Mouse (Mus musculus) mesoderm, embryonic 11.5 days (tissue): Measurements from ENCODE around the gene Camta1.

Source experiments
- DNase-seq: peaks from one replicate; pipeline ENCODE4 v3.0.0-alpha.2; 2012; ENCODE audit warnings: low read depth, low spot score

Camta1 gene

DNA sequence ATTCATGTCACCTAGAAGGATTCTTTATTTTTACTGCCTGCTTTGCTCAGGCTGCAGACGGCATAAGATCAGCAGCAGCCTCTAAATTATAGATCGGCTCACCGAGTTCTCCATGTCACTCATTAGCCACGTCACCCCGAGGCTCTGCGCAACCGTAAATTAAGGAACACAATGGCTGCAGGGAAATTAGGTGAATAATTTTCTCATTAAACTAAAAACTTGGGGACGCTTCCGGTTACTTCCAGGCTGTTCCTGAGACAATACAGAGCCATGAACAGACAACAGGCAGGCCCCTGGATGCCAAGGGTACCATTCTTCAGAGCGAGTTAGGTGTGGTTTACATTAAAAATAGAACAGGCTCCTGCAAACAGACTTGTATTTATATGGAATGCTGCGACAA is 472.3 kb downstream of the Camta1 start:
- no peak for DNase-seq

GRCm38 (mm10) chr4:151386701-151387451 is 474.8 kb downstream of the Camta1 start:
- DNase-seq = peak; percentile 47

DNA sequence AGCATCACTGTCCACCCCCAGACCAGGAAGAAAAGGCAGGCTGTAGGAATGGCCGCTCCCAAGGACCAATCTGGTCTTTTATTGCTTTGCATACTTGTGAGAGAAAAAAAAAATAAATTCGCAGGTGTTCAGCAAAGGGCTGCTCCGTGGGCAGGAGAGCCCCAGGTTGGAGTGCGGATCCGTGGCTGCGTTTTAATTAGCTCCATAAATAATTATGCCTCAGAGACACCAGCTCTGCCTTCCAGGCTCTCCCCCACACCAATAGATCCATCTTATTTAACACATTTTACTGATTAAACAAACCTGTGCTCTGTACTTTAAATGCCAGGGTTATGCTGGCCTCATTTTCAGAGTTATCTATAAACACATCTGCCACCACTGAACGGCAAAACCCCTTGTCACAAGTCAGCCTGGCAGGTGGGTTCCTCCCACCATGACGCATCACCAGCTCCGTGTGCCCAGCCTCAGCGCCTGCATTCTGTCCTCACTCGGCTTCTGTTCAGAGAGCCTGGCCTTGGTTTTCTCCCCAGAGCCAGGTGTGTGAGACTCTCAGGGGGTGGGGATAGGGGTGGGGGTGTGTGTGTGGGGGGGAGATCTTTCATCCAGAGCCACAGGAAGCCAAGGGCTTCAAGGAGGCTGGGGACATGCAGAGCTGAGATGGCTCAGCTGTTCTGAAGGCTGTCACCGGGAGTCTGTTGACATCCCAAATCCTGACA is 475.5 kb downstream of the Camta1 start:
- DNase-seq = no peak

- no peak for DNase-seq
Observed at GRCm38 (mm10) chr4:151377731-151378130, 483.9 kb downstream of the Camta1 start.

GRCm38 (mm10) chr4:151376234-151376633 is 485.4 kb downstream of the Camta1 start:
- no peak for DNase-seq

DNA sequence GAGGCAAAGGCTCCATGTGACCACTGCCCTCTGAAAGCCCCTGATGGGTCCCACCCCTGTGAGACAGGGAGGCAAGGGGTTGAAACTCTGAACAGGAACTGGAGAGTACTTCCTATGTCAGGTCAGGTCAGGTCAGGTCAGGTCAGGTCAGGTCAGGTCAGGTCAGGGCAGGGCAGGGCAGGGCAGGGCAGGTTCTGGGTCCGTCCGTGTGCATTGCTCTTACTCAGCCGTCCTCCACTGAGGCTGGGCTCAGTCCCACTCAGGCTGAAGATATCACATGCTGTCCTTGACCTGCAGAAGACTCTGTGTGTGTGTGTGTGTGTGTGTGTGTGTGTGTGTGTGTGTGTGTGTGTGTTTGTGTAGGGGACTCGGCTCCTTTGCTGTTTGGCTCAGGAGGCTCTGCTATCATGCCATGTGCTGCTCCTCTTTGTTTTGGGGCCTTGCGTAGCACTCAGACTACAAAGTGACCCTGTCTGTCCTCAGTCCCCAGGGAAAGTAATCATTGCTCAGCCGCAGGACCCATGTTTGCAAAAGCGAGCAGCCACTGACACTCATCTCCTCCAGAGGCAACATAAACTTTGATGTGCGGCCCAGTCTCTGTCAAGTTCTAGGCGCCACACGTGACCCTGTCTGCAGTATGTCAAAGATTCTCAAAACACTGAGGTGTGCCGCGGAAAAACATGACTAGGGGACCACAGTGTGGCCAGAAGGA is 488.7 kb downstream of the Camta1 start:
- DNase-seq = no peak

- DNase-seq = peak; percentile 50
Observed at GRCm38 (mm10) chr4:151366941-151367545, 494.6 kb downstream of the Camta1 start.

DNA sequence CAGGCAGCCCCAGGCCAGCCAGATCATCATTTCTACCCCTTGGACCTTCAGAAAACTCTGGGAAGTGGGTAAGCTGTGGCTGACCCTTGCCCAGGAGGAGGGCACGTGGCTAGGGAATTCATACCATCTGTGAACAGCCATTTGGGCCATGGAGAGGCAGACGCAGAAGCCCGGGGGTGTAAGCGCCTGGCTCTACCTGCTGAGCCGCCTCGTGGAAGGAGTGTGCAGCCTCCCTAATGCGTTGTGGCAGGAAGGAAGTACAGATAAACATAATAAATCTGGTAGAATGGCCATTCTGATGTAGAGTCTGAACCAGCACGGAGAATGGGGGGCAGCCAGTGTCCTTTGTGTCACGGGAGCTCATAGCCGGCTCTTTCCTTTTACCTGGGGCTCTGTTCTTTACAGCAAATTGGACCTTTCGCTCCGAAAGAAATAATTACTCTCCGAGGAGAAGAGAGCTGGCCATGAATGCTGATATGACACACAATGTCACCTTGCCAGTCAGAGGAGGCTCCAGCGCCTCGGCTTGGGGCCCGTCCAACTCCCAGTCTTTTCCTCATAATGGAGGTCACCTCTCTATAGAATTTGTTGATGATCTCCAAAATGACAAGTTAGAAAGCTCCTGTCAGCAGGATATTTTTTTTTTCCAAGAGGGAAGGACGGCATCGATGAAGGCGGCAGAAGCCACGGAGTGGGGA is 500.6 kb downstream of the Camta1 start:
- DNase-seq = no peak

DNA sequence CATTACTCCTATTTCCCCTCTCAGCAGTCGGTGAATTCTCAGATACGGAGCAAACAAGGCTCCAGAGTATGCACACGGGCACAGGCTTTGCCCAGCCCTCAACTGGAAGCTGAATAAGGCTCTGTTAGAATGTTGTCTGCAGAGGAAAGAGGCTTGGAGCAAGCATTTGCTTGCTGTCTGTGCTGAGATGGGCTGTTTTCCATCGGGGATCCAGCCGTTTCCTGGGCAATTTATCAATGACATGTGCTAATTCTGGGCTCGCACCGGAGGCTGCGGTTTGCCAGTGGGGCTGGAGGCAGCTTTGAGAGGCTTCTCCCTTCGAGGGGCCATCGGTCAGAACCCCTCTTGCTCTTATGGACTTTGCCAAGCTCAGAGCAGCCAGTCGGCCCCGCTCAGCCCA is 506.2 kb downstream of the Camta1 start:
- peak; percentile 57 for DNase-seq

DNA sequence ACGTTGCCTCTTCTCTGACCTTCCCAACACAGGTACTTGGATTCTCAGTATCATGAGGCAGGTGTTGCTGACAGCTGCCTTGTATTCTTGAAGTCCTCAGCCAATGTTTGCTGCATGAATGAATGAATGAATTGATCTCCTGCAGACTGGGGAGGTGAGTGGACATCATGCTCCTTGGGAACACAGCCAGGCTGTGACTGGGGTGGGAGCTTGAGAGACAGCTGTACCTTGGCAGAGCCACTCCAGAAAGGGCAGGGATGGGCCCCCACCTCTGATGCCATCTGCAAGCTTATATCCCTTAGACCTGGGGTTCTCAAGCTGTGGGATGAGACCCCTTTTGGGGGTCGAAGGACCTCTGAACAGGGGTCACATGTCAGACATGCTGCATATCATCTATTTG is 508.9 kb downstream of the Camta1 start:
- no peak for DNase-seq

- DNase-seq = no peak
Observed at GRCm38 (mm10) chr4:151352249-151352648, 509.4 kb downstream of the Camta1 start.

DNA sequence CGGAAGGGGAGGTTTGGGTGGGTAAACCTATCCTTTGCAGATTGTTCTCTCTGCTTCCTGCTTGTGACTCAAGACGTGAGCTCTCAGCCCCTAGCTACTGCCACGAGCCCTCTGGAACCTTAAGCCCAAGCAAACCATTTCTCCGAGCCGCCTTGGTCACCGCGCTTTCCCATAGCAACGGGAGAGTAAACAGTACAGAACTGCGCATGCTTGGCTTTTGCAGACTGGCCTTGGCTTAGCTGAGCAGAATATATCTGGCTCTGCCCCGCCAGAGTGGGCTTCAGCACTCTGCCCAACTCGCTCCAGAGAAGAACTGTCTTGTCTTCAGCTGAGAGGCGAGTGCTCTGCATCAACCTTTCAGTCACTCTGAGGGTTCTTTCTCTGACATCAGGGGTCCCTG is 509.9 kb downstream of the Camta1 start:
- DNase-seq = no peak

DNA sequence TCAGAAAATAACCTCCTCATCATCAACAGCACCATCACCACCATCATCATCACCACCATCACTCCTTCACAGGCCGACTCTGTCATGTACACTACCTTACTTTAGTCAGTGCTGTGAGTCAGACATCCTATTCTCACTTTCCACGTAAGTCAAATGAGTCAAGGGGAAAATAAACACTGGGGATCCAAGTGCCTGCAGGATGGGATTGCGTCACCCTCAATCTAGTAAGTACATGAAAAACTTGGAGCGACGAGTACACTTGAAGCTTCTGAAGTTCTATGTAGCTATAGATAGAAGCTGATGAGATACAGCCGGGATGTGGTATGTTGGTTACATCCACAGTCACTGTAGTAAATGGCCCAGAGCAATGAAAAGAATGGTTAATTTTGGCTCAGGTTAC is 514.1 kb downstream of the Camta1 start:
- no peak for DNase-seq

GRCm38 (mm10) chr4:151346673-151347072 is 515.0 kb downstream of the Camta1 start:
- DNase-seq = no peak

GRCm38 (mm10) chr4:151344811-151345210 is 516.9 kb downstream of the Camta1 start:
- no peak for DNase-seq

GRCm38 (mm10) chr4:151339421-151339820 is 522.3 kb downstream of the Camta1 start:
- DNase-seq = no peak

DNA sequence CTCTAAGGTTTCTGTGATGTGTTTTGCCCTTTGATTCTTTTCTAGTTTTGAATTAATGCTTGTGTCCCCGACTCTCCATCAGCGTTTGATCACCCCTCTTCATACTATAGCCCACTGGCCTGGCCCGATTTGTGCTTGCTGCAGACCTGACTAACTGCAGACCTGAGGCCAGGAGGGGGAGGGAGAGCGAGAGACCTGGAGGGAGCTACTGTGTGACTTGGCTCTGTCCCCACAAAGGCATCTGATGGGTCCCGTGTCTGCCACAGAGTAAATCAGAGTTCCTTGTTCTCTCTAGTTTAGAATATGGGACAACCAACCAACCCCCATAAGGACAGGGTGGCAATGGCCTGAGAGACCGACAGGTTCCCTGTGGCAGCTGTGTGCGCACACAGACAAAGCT is 522.7 kb downstream of the Camta1 start:
- DNase-seq = no peak

- DNase-seq = no peak
Observed at GRCm38 (mm10) chr4:151337543-151337942, 524.1 kb downstream of the Camta1 start.

- DNase-seq = no peak
Observed at GRCm38 (mm10) chr4:151336413-151336812, 525.3 kb downstream of the Camta1 start.

DNA sequence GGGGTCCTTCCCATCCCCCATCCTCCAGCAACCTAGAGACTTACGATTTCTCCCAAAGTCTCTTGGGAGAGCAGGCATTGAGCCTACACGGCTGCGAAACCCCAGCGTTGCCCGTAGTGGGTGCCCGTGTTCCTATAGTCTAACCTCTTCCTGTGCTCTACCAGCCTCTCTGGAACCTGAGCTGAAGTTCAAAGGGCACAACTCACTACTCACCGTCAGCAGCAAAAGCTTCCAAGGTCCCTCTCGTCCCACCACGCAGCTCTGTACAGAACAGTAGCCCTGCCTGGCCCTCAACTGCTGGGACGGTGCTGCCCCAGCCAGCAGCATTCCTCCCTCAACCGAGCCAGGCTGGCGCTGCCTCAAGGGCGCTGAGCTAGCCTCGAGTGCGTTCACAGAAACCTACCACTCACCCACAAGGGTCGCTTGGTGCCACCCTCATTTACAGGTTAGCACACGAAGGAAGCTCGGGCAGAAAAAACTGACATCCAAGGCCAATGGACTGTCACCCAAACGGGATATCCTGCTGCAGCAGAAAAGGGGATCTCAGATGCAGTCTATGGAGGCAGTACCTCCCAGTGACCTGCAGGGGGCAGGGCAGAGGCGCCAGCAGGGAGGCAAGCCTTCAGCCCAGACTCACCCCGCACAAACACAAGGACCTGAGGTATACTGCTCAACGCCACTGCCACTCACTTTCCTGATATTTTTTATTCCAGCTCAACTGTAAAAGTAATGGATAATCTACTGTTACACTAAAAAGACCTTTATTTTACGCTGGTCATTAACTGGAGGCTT is 526.5 kb downstream of the Camta1 start:
- DNase-seq = peak; percentile 77
